Mouse (Mus musculus): ENCODE measurements around the gene Proser1. TPM values are rescaled to one million over a fixed set of nuclear protein-coding genes. Genes with fewer than 3 reads are reported as not detected.

The Proser1 gene
- polyA plus RNA-seq, 1 experiment from 2014 or later = 13.3 TPM

DNA sequence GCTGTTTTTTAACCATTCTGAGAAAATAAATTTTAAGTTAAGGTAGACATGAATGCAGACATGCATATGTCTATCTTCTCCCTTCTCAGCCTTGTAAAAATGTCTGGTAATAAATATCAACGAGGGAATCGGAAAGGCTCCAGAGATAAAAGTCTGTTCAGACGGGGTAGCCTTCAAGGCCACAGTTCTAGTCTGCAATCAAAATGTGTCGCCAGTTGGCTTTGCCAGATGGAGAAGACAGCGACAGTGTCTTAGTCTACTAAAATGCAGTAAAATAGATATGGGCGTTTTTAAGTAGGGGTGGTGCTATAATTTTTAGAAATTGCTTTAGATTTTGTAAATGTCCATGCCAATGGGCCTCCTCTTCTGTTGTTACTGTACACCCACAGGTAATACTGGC is 1.9 kb downstream of the Proser1 start:
- H3K9ac ChIP-seq (ENCODE audit: low read length) = peak overlapping the region; percentile 60; the same call in 1 of the 2 replicates
- H3K4me1 ChIP-seq (ENCODE audit: control insufficient read depth in 2 of 2, insufficient read depth in 2 of 2, low read length in 2 of 2) = peaks cover 2 to 35% of the 10 kb centered on the region in 2 experiments

DNA sequence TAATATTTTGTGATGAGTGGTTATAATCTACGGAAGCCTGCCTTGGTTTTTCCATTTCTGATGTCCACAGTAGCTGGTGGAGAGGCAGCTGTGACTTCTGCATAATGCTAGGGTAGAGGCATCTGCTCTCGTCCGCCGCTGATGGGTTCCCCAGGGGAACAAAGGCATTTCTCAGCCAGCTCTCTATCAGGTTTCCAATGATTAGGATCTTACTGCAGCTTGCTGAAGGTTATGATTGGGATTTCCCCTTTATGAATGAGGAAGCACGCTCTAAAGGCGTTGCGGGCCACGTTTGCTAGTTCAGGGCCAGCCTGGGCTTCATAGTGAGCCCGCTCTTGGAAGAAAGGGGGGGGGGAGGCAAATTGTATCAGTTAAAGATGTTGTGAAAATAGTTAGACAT is 3.0 kb downstream of the Proser1 start:
- Histone ChIP-seq H3K4me1 (ENCODE audit: control insufficient read depth in 2 of 2, insufficient read depth in 2 of 2, low read length in 2 of 2) (peaks cover 2 to 28% of the 10 kb centered on the region in 2 experiments), H3K9ac (ENCODE audit: low read length) (no peak overlapping the region), H3K4me2 (ENCODE audit: low read length) (0 out of 2 replicates have a peak overlapping the region, but pooled peaks have one; percentile 95), H3K27me3 (ENCODE audit: control insufficient read depth, insufficient read depth, low read length) (no peaks in the 10 kb centered on the region), H3K36me3 (ENCODE audit: control insufficient read depth, insufficient read depth, low read length) (peaks cover 29% of the 10 kb centered on the region), H3K27ac (replicated peaks in 1 of 2; ENCODE audit: control insufficient read depth in 1 of 2, insufficient read depth in 1 of 2, low read depth in 2 of 2, low read length in 2 of 2) (no peak overlapping the region), H3K9me3 (ENCODE audit: control insufficient read depth, low read length) (no peaks in the 10 kb centered on the region), H3K4me3 (ENCODE audit: control insufficient read depth in 1 of 2, insufficient read depth in 1 of 2, low read depth in 1 of 2, low read length in 2 of 2) (no peak overlapping the region)
- no peak for ATAC-seq (ENCODE audit: insufficient number of reproducible peaks, insufficient read depth, low FRiP score, low read depth)
- 69% methylated on average over 9 of the region's 9 CpGs for WGBS

More for the DNA sequence above, 1.9 kb downstream of the Proser1 start:
- 29% methylated on average over 6 of the region's 6 CpGs for WGBS
- Histone ChIP-seq H3K4me2 (ENCODE audit: low read length) (peak overlapping the region; percentile 95), H3K9me3 (ENCODE audit: control insufficient read depth, low read length) (no peaks in the 10 kb centered on the region), H3K27me3 (ENCODE audit: control insufficient read depth, insufficient read depth, low read length) (no peaks in the 10 kb centered on the region), H3K4me3 (ENCODE audit: control insufficient read depth in 1 of 2, insufficient read depth in 1 of 2, low read depth in 1 of 2, low read length in 2 of 2) (peak overlapping the region in 1 of 2 experiments; percentile 80; a peak in 2 of 4 replicates), H3K27ac (replicated peaks in 1 of 2; ENCODE audit: control insufficient read depth in 1 of 2, insufficient read depth in 1 of 2, low read depth in 2 of 2, low read length in 2 of 2) (no peak overlapping the region), H3K36me3 (ENCODE audit: control insufficient read depth, insufficient read depth, low read length) (peaks cover 30% of the 10 kb centered on the region)
- ATAC-seq (ENCODE audit: insufficient number of reproducible peaks, insufficient read depth, low FRiP score, low read depth) = no peak

DNA sequence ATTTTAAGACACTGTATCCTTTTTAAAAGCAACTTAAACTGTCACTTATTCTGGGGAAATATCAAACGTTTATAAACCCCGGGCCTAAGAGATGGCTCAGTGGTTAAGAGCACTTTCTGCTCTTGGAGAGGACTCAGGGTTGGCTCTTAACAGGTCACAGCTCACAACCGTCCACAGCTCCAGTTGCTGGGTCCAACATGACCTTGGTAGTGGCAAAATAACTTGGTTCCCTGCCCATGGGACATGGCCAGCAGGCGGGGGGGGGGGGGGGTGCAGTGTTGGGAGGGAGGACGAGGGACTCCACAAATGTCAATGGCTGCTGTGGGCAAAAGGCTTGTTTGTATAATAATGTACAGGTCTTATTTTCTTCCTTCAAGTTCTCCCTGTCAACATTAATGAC is 3.9 kb downstream of the Proser1 start:
- Histone ChIP-seq H3K9ac (ENCODE audit: low read length) (no peak overlapping the region), H3K36me3 (ENCODE audit: control insufficient read depth, insufficient read depth, low read length) (peaks cover 34% of the 10 kb centered on the region), H3K27me3 (ENCODE audit: control insufficient read depth, insufficient read depth, low read length) (no peaks in the 10 kb centered on the region), H3K4me2 (ENCODE audit: low read length) (no peak overlapping the region), H3K9me3 (ENCODE audit: control insufficient read depth, low read length) (no peaks in the 10 kb centered on the region), H3K27ac (replicated peaks in 1 of 2; ENCODE audit: control insufficient read depth in 1 of 2, insufficient read depth in 1 of 2, low read depth in 2 of 2, low read length in 2 of 2) (no peak overlapping the region), H3K4me1 (ENCODE audit: control insufficient read depth in 2 of 2, insufficient read depth in 2 of 2, low read length in 2 of 2) (peaks cover 2 to 22% of the 10 kb centered on the region in 2 experiments), H3K4me3 (ENCODE audit: control insufficient read depth in 1 of 2, insufficient read depth in 1 of 2, low read depth in 1 of 2, low read length in 2 of 2) (no peak overlapping the region)
- no peak for ATAC-seq (ENCODE audit: insufficient number of reproducible peaks, insufficient read depth, low FRiP score, low read depth)
- WGBS = 65% methylated on average over 5 of the region's 5 CpGs

DNA sequence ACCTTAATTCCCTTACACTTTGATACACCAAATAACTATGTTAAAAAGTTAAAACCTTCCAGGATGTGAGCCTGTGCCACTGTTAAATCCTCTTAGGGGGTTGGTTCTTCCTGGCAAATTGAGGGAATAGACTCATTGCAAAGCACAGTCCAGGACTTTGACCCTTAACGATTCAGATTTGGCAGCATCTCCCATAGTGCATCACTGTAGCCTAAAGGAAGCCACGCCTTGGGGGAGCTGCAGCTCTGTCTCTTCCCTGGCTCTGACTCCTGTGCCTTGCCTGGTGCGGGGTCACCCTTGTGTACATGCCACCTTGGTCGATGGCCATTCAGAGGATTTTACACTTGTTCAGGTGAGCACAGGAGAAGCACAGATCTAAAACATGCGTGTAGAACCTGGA is 6.2 kb downstream of the Proser1 start:
- Histone ChIP-seq H3K4me1 (ENCODE audit: control insufficient read depth in 2 of 2, insufficient read depth in 2 of 2, low read length in 2 of 2) (peaks cover 2 to 22% of the 10 kb centered on the region in 2 experiments), H3K4me2 (ENCODE audit: low read length) (no peak overlapping the region), H3K4me3 (ENCODE audit: control insufficient read depth in 1 of 2, insufficient read depth in 1 of 2, low read depth in 1 of 2, low read length in 2 of 2) (no peak overlapping the region), H3K9ac (ENCODE audit: low read length) (no peak overlapping the region), H3K9me3 (ENCODE audit: control insufficient read depth, low read length) (no peaks in the 10 kb centered on the region), H3K27me3 (ENCODE audit: control insufficient read depth, insufficient read depth, low read length) (no peaks in the 10 kb centered on the region), H3K27ac (replicated peaks in 1 of 2; ENCODE audit: control insufficient read depth in 1 of 2, insufficient read depth in 1 of 2, low read depth in 2 of 2, low read length in 2 of 2) (no peak overlapping the region), H3K36me3 (ENCODE audit: control insufficient read depth, insufficient read depth, low read length) (peaks cover 57% of the 10 kb centered on the region)
- ATAC-seq (ENCODE audit: insufficient number of reproducible peaks, insufficient read depth, low FRiP score, low read depth) = no peak
- 95% methylated on average over 5 of the region's 5 CpGs for WGBS

DNA sequence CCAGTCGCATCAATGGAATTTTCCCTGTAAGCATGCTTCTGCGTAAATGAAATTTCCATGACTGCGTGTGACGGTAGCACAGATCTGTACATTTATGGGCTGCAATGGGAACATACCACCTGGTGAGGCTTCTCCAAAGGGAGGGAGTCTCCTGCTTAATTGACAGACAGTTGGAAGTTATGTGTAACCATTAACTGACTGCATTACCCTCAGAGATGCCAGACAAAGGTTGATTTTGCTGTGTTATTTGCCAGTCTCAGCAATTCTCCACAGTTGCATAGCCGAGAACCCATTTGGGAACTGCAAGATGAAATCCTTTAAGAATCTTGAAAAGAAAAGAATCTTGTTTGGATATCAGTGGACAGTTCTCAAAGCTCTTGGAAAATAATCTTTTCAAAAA is 8.6 kb downstream of the Proser1 start:
- Histone ChIP-seq H3K27me3 (ENCODE audit: control insufficient read depth, insufficient read depth, low read length) (no peaks in the 10 kb centered on the region), H3K9ac (ENCODE audit: low read length) (no peak overlapping the region), H3K4me3 (ENCODE audit: control insufficient read depth in 1 of 2, insufficient read depth in 1 of 2, low read depth in 1 of 2, low read length in 2 of 2) (no peak overlapping the region), H3K4me1 (ENCODE audit: control insufficient read depth in 2 of 2, insufficient read depth in 2 of 2, low read length in 2 of 2) (peaks cover 0 to 3% of the 10 kb centered on the region in 2 experiments; a peak in 1 of 4 replicates), H3K36me3 (ENCODE audit: control insufficient read depth, insufficient read depth, low read length) (peaks cover 79% of the 10 kb centered on the region), H3K27ac (replicated peaks in 1 of 2; ENCODE audit: control insufficient read depth in 1 of 2, insufficient read depth in 1 of 2, low read depth in 2 of 2, low read length in 2 of 2) (no peak overlapping the region), H3K4me2 (ENCODE audit: low read length) (no peak overlapping the region), H3K9me3 (ENCODE audit: control insufficient read depth, low read length) (no peaks in the 10 kb centered on the region)
- 94% methylated on average over 5 of the region's 5 CpGs for WGBS
- ATAC-seq (ENCODE audit: insufficient number of reproducible peaks, insufficient read depth, low FRiP score, low read depth) = no peak

DNA sequence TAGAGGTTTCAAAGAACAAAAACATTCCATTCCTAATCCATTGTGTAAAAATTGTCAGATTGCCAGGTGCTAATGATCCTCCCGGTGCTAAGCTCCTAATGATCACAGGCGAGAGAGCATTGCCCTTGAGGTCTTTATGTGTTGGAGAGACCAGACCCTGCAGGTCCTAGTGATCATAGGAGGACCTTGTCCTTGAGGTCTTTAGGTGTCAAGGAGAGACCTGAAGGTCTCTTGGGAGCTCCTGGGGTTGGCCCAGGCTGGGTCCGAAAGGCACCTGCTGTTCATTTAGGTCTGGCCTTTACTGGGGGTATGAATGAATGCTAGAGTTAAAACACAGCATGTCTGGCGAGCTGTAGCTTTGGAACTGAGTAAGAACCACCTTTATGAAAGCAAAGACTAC is 10.7 kb downstream of the Proser1 start:
- H3K27ac ChIP-seq (replicated peaks in 1 of 2; ENCODE audit: control insufficient read depth in 1 of 2, insufficient read depth in 1 of 2, low read depth in 2 of 2, low read length in 2 of 2) = no peak overlapping the region
- H3K27me3 ChIP-seq (ENCODE audit: control insufficient read depth, insufficient read depth, low read length) = no peaks in the 10 kb centered on the region
- no peaks in the 10 kb centered on the region for H3K9me3 ChIP-seq (ENCODE audit: control insufficient read depth, low read length)
- H3K4me3 ChIP-seq (ENCODE audit: control insufficient read depth in 1 of 2, insufficient read depth in 1 of 2, low read depth in 1 of 2, low read length in 2 of 2) = no peak overlapping the region
- no peak overlapping the region for H3K4me2 ChIP-seq (ENCODE audit: low read length)
- H3K36me3 ChIP-seq (ENCODE audit: control insufficient read depth, insufficient read depth, low read length) = peaks cover 95% of the 10 kb centered on the region
- H3K4me1 ChIP-seq (ENCODE audit: control insufficient read depth in 2 of 2, insufficient read depth in 2 of 2, low read length in 2 of 2) = no peaks in the 10 kb centered on the region
- H3K9ac ChIP-seq (ENCODE audit: low read length) = no peak overlapping the region
- 66% methylated on average over 4 of the region's 4 CpGs for WGBS
- no peak for ATAC-seq (ENCODE audit: insufficient number of reproducible peaks, insufficient read depth, low FRiP score, low read depth)

DNA sequence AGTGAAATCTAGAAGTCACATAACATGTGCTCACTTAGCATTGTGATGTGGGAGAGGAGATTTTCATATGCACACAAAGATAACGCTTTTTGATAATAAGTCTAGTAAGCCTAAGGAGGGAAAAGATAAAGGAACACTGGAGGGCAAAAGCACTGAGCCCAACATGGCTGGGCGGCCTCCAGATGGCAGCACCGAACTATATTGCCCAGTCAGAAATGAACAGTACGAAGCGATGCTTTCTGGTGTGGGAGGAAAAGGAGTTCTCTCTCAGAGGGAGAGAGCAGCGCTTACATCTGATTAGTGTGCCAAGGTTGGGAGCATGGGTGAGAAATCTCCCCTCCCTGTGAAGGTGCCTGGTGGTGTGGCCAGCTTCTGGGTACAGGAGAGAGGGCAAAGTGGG is 12.4 kb downstream of the Proser1 start:
- H3K4me3 ChIP-seq (ENCODE audit: control insufficient read depth in 1 of 2, insufficient read depth in 1 of 2, low read depth in 1 of 2, low read length in 2 of 2) = no peak overlapping the region
- no peaks in the 10 kb centered on the region for H3K4me1 ChIP-seq (ENCODE audit: control insufficient read depth in 2 of 2, insufficient read depth in 2 of 2, low read length in 2 of 2)
- no peak overlapping the region for H3K9ac ChIP-seq (ENCODE audit: low read length)
- H3K4me2 ChIP-seq (ENCODE audit: low read length) = no peak overlapping the region
- H3K9me3 ChIP-seq (ENCODE audit: control insufficient read depth, low read length) = no peaks in the 10 kb centered on the region
- no peak for ATAC-seq (ENCODE audit: insufficient number of reproducible peaks, insufficient read depth, low FRiP score, low read depth)
- H3K27ac ChIP-seq (replicated peaks in 1 of 2; ENCODE audit: control insufficient read depth in 1 of 2, insufficient read depth in 1 of 2, low read depth in 2 of 2, low read length in 2 of 2) = no peak overlapping the region
- peaks cover 98% of the 10 kb centered on the region for H3K36me3 ChIP-seq (ENCODE audit: control insufficient read depth, insufficient read depth, low read length)
- 49% methylated on average over 6 of the region's 6 CpGs for WGBS
- H3K27me3 ChIP-seq (ENCODE audit: control insufficient read depth, insufficient read depth, low read length) = no peaks in the 10 kb centered on the region

DNA sequence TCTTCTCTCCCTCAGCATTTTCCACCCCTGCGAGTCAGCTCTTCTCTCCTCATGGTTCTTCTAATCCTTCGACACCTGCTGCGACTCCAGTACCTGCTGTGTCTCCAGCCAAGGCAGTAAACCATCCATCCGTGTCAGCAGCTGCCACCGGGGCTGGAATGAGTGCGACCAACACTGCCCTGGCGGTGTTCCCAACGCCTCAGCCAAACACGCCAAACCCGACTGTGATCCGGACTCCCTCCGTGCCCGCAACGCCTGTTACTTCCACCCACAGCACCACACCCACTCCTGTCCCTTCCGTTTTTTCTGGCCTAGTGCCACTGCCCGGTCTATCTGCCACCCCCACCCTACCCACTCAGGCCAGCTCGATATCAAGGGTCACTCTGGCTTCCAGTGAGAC is 14.0 kb downstream of the Proser1 start:
- no peak for ATAC-seq (ENCODE audit: insufficient number of reproducible peaks, insufficient read depth, low FRiP score, low read depth)

More for the DNA sequence above, 14.0 kb downstream of the Proser1 start:
- Histone ChIP-seq H3K9ac (ENCODE audit: low read length) (no peak overlapping the region), H3K27me3 (ENCODE audit: control insufficient read depth, insufficient read depth, low read length) (no peaks in the 10 kb centered on the region), H3K4me3 (ENCODE audit: control insufficient read depth in 1 of 2, insufficient read depth in 1 of 2, low read depth in 1 of 2, low read length in 2 of 2) (no peak overlapping the region), H3K9me3 (ENCODE audit: control insufficient read depth, low read length) (no peaks in the 10 kb centered on the region), H3K36me3 (ENCODE audit: control insufficient read depth, insufficient read depth, low read length) (peaks cover 96% of the 10 kb centered on the region), H3K27ac (replicated peaks in 1 of 2; ENCODE audit: control insufficient read depth in 1 of 2, insufficient read depth in 1 of 2, low read depth in 2 of 2, low read length in 2 of 2) (no peak overlapping the region), H3K4me1 (ENCODE audit: control insufficient read depth in 2 of 2, insufficient read depth in 2 of 2, low read length in 2 of 2) (no peaks in the 10 kb centered on the region), H3K4me2 (ENCODE audit: low read length) (no peak overlapping the region)
- WGBS = 86% methylated on average over 17 of the region's 17 CpGs

Data from heart, embryonic 14.5 days (tissue).